Comparison of ENCODE assay signal across 8 mouse cellular contexts in genomic region chr11:96849145-96849544, GRCm38 (mm10). TPM values are rescaled to one million over a fixed set of nuclear protein-coding genes. Genes with fewer than 3 reads are reported as not detected.
DNase-seq lines count a peak whose midpoint lies in the region; ATAC-seq lines count a peak whose summit lies in the region.
"Not testable (repeated sequence)": the region's sequence is repeated elsewhere in the genome, so short reads cannot be mapped to it uniquely, and the experiment has no call there.
"Had no signal": no experiment of that assay in that cellular context is flagged by ENCODE, and none has a peak within 500 bp of the region (broad histone marks: within the 10 kb centered on the region; RNA-seq: fewer than 3 reads in every experiment).

No protein-coding gene starts in this region.

- DNase-seq in embryonic facial prominence, embryonic 10.5 days (ENCODE audit: low spot score); forebrain, embryonic 14.5 days (ENCODE audit: low spot score); intestine, embryonic 14.5 days (ENCODE audit: low spot score); limb, embryonic 10.5 days (ENCODE audit: low spot score); midbrain, embryonic 14.5 days: not testable (repeated sequence)

- H3K27ac ChIP-seq in embryonic facial prominence, embryonic 10.5 days (replicated peaks); forebrain, embryonic 14.5 days (ENCODE audit: low read depth, low read length); heart, embryonic 15.5 days; intestine, embryonic 14.5 days (ENCODE audit: low read depth); limb, embryonic 10.5 days; liver, embryonic 16.5 days (ENCODE audit: low read length); midbrain, embryonic 14.5 days (replicated peaks; ENCODE audit: low read depth, low read length): not testable (repeated sequence)

- peaks cover 13% of the 10 kb centered on the region for H3K27me3 ChIP-seq in embryonic facial prominence, embryonic 10.5 days (replicated peaks; ENCODE audit: low read depth, poor library complexity, severe bottlenecking)
- peaks cover 14% of the 10 kb centered on the region; the same call in 1 of the 2 replicates for H3K27me3 ChIP-seq in forebrain, embryonic 14.5 days (replicated peaks; ENCODE audit: control insufficient read depth, insufficient read depth, low read length)
- H3K27me3 ChIP-seq in heart, embryonic 15.5 days; intestine, embryonic 14.5 days (replicated peaks; ENCODE audit: control insufficient read depth, insufficient read depth, low read length); limb, embryonic 10.5 days (ENCODE audit: low read depth, poor library complexity, severe bottlenecking); midbrain, embryonic 14.5 days (ENCODE audit: control insufficient read depth, insufficient read depth, low read length): not testable (repeated sequence)
- H3K27me3 ChIP-seq in liver, embryonic 16.5 days (ENCODE audit: control insufficient read depth, insufficient read depth, low read depth, low read length) = peaks cover 15% of the 10 kb centered on the region

- not testable (repeated sequence) for H3K9me3 ChIP-seq in embryonic facial prominence, embryonic 10.5 days; forebrain, embryonic 14.5 days (replicated peaks; ENCODE audit: control insufficient read depth, low read length); heart, embryonic 15.5 days (replicated peaks); intestine, embryonic 14.5 days (ENCODE audit: control insufficient read depth, low read length); limb, embryonic 10.5 days (replicated peaks); liver, embryonic 16.5 days (replicated peaks; ENCODE audit: control insufficient read depth, low read length); midbrain, embryonic 14.5 days (ENCODE audit: control insufficient read depth, low read length)

- WGBS in embryonic facial prominence, embryonic 10.5 days = 75% methylated on average over 5 of the region's 5 CpGs
- WGBS in forebrain, embryonic 14.5 days = 71% methylated on average over 5 of the region's 5 CpGs
- 68% methylated on average over 5 of the region's 5 CpGs for WGBS in heart, embryonic 15.5 days
- WGBS in intestine, embryonic 14.5 days = 73% methylated on average over 5 of the region's 5 CpGs
- 78% methylated on average over 5 of the region's 5 CpGs for WGBS in limb, embryonic 10.5 days
- 47% methylated on average over 5 of the region's 5 CpGs for WGBS in liver, embryonic 16.5 days (ENCODE audit: insufficient replicate concordance)
- 77% methylated on average over 5 of the region's 5 CpGs for WGBS in midbrain, embryonic 14.5 days

- peak overlapping the region; percentile 64; the same call in 1 of the 2 replicates for H3K4me2 ChIP-seq in forebrain, embryonic 14.5 days (ENCODE audit: low read length)
- peak overlapping the region; percentile 84 for H3K4me2 ChIP-seq in heart, embryonic 15.5 days
- H3K4me2 ChIP-seq in intestine, embryonic 14.5 days (ENCODE audit: low read length) = peak overlapping the region; percentile 74
- peak overlapping the region; percentile 62; the same call in 1 of the 2 replicates for H3K4me2 ChIP-seq in liver, embryonic 16.5 days (ENCODE audit: low read depth, low read length)
- peak overlapping the region; percentile 62 for H3K4me2 ChIP-seq in midbrain, embryonic 14.5 days (ENCODE audit: low read length)

- not testable (repeated sequence) for H3K36me3 ChIP-seq in embryonic facial prominence, embryonic 10.5 days (replicated peaks); forebrain, embryonic 14.5 days (ENCODE audit: control insufficient read depth, insufficient read depth, low read length); heart, embryonic 15.5 days; intestine, embryonic 14.5 days (ENCODE audit: control insufficient read depth, insufficient read depth, low read length); limb, embryonic 10.5 days; liver, embryonic 16.5 days (ENCODE audit: control insufficient read depth, insufficient read depth); midbrain, embryonic 14.5 days (ENCODE audit: control insufficient read depth, insufficient read depth, low read length)

- H3K9ac ChIP-seq in forebrain, embryonic 14.5 days (ENCODE audit: low read length); intestine, embryonic 14.5 days (ENCODE audit: low read length); liver, embryonic 16.5 days (ENCODE audit: low read depth, low read length); midbrain, embryonic 14.5 days (replicated peaks; ENCODE audit: low read length): not testable (repeated sequence)
- H3K9ac ChIP-seq in heart, embryonic 15.5 days = 0 out of 2 replicates have a peak overlapping the region, but pooled peaks have one; percentile 74

- H3K4me3 ChIP-seq in embryonic facial prominence, embryonic 10.5 days = peak overlapping the region; percentile 87
- not testable (repeated sequence) for H3K4me3 ChIP-seq in forebrain, embryonic 14.5 days (ENCODE audit: low read depth, low read length); liver, embryonic 16.5 days (ENCODE audit: low read depth, low read length); midbrain, embryonic 14.5 days (replicated peaks; ENCODE audit: low read depth, low read length)
- peak overlapping the region; percentile 65 for H3K4me3 ChIP-seq in heart, embryonic 15.5 days
- H3K4me3 ChIP-seq in intestine, embryonic 14.5 days (ENCODE audit: low read depth, low read length) = peak overlapping the region; percentile 57
- H3K4me3 ChIP-seq in limb, embryonic 10.5 days = peak overlapping the region; percentile 76

- ATAC-seq in forebrain, embryonic 14.5 days; heart, embryonic 15.5 days (replicated peaks; ENCODE audit: insufficient number of reproducible peaks, insufficient read depth, low FRiP score, low read depth); intestine, embryonic 14.5 days (replicated peaks; ENCODE audit: low FRiP score, low TSS enrichment, low read depth); liver, embryonic 16.5 days (ENCODE audit: low read depth); midbrain, embryonic 14.5 days (ENCODE audit: low FRiP score, low TSS enrichment): not testable (repeated sequence)

- H3K4me1 ChIP-seq in embryonic facial prominence, embryonic 10.5 days = peaks cover 29% of the 10 kb centered on the region
- H3K4me1 ChIP-seq in forebrain, embryonic 14.5 days (ENCODE audit: control insufficient read depth, insufficient read depth, low read length); heart, embryonic 15.5 days (replicated peaks); intestine, embryonic 14.5 days (replicated peaks; ENCODE audit: control insufficient read depth, insufficient read depth, low read length); liver, embryonic 16.5 days (ENCODE audit: control insufficient read depth, low read depth, low read length); midbrain, embryonic 14.5 days (ENCODE audit: control insufficient read depth, insufficient read depth, low read length): not testable (repeated sequence)
- H3K4me1 ChIP-seq in limb, embryonic 10.5 days = peaks cover 27% of the 10 kb centered on the region

RNA-seq across cellular contexts. Expression of gene Copz2, which starts 0.5 kb away (rescaled TPM):
- 36.2 and 37.4 TPM in 2 replicates for polyA plus RNA-seq in embryonic facial prominence, embryonic 10.5 days (2016; fragmentation: Nextera tagmentation; extraction: Ambion mirVana)
- polyA plus RNA-seq in forebrain, embryonic 14.5 days (2014; fragmentation: Nextera tagmentation; extraction: Ambion mirVana) = 14.7 and 15.0 TPM in 2 replicates
- 120 and 122 TPM in 2 replicates for polyA plus RNA-seq in heart, embryonic 15.5 days (2015; fragmentation: Nextera tagmentation; extraction: Ambion mirVana)
- polyA plus RNA-seq in intestine, embryonic 14.5 days (2014; fragmentation: Nextera tagmentation; extraction: Ambion mirVana) = 100 and 102 TPM in 2 replicates
- polyA plus RNA-seq in limb, embryonic 10.5 days (2016; fragmentation: Nextera tagmentation; extraction: Ambion mirVana) = 25.9 and 39.9 TPM in 2 replicates
- 24.0 and 25.7 TPM in 2 replicates for polyA plus RNA-seq in liver, embryonic 16.5 days (2015; fragmentation: Nextera tagmentation; extraction: Ambion mirVana)
- polyA plus RNA-seq in midbrain, embryonic 14.5 days (2014; fragmentation: Nextera tagmentation; extraction: Ambion mirVana) = 6.5 and 16.0 TPM in 2 replicates
- polyA plus RNA-seq: CD4-positive, CD25-positive, alpha-beta regulatory T cell, adult 4 months had no signal

RNA-seq across cellular contexts. Expression of gene Nfe2l1, which starts 19.4 kb away (rescaled TPM):
- 65.4 and 69.9 TPM in 2 replicates for polyA plus RNA-seq in embryonic facial prominence, embryonic 10.5 days (2016; fragmentation: Nextera tagmentation; extraction: Ambion mirVana)
- polyA plus RNA-seq in forebrain, embryonic 14.5 days (2014; fragmentation: Nextera tagmentation; extraction: Ambion mirVana) = 28.0 and 38.6 TPM in 2 replicates
- polyA plus RNA-seq in heart, embryonic 15.5 days (2015; fragmentation: Nextera tagmentation; extraction: Ambion mirVana) = 75.3 and 79.0 TPM in 2 replicates
- polyA plus RNA-seq in intestine, embryonic 14.5 days (2014; fragmentation: Nextera tagmentation; extraction: Ambion mirVana) = 36.0 and 36.7 TPM in 2 replicates
- polyA plus RNA-seq in limb, embryonic 10.5 days (2016; fragmentation: Nextera tagmentation; extraction: Ambion mirVana) = 60.0 and 69.3 TPM in 2 replicates
- 19.7 and 20.1 TPM in 2 replicates for polyA plus RNA-seq in liver, embryonic 16.5 days (2015; fragmentation: Nextera tagmentation; extraction: Ambion mirVana)
- 40.1 and 46.3 TPM in 2 replicates for polyA plus RNA-seq in midbrain, embryonic 14.5 days (2014; fragmentation: Nextera tagmentation; extraction: Ambion mirVana)
